Mouse (Mus musculus): ENCODE results near the gene Gm10282.

GRCm38 (mm10) chr8:72271691-72272090 is 33.4 kb downstream of the Gm10282 start:
- TF ChIP-seq CTCF (IDR thresholded peaks at IDR 0.05; ENCODE audit: low read depth): no peak
- no peak for TF ChIP-seq EP300 (IDR thresholded peaks at IDR 0.05; ENCODE audit: low read depth)

Data from heart, postnatal 0 days (tissue).